Mouse (Mus musculus): ENCODE measurements around the gene Vps45.

DNA sequence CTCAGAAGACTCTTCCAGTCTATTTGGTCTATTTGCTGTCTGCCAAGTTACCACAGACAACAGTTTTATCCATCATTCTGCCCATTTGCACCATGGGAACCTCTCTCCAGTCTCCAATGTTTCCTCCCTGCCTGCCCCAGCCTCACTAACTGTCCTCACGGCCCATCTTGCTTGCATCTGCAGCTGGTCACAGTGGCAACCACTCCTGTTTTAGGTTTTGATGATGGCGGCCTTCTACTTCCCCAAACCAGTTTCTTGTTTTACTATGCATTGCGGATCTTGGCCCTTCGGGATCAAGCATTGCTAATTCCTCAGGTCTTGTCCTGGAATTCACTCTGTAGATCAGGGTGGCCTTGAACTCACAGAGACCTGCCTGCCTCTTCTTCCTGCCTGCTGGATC, 76.1 kb downstream of the Vps45 start:
- TF ChIP-seq POLR2A (IDR thresholded peaks at IDR 0.05; ENCODE audit: extremely low read depth, insufficient read depth, low read length) (no peak), CTCF (IDR thresholded peaks at IDR 0.05; ENCODE audit: low read depth, low read length) (no peak)
